Mouse (Mus musculus) spleen, adult 2 months (tissue): ENCODE results near the gene Fam173a.

Experiments used
- CTCF ChIP-seq: fragments of 200-500 bp; IDR thresholded peaks from 2 replicates; pipeline ENCODE4 v1.5.1; 2011; ENCODE audit warnings: mild to moderate bottlenecking, inconsistent platforms; ENCODE audit not compliant: insufficient read depth, insufficient read length, insufficient replicate concordance; ENCODE audit errors: extremely low read depth
- POLR2A ChIP-seq: fragments of 200-500 bp; IDR thresholded peaks from 2 replicates; pipeline ENCODE4 v1.6.1; 2011; ENCODE audit warnings: low read depth, low read length, inconsistent platforms

DNA sequence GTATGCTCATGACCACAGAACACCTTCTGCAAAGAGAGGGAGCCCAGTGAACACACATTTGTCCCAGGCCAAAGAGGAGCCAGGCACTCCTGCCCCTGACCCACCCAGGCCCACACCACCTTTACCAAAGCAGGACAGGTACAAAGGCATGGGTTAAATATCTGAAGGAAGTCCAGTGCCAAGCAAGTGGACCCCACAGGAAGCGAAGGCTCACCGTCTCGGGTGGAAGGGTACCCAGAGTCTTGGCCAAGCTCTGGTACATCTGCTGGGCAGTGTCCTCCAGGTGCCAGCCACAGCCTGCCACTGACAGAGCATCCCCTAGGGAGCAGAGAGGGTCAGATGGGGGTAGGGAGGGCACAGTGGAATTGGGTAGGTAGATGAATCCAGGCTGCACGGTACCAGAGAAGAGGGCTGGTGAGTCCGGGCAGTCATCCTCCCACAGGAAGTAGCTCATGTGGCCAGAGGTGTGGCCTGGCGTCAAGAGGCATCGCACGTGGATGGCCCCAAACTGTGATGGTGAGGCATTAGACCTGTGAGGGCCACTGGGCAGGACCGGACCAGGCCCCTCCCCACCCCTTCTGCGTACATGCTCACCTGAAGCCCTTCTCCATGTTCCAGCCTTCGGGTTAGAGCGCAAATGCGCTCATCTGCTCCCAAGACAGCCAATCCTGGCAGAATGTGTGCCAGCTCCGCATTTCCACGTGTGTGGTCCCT lies 8.7 kb downstream of the Fam173a start:
- TF ChIP-seq CTCF (no peak), POLR2A (no peak)
